ENCODE assay signal across 10 mouse cellular contexts in genomic region chr1:89323091-89323490, GRCm38 (mm10).
DNase-seq lines count a peak whose midpoint lies in the region; TF ChIP-seq lines count a peak whose summit lies in the region.
"Had no signal": no experiment of that assay in that cellular context is flagged by ENCODE, and none has a peak within 500 bp of the region (broad histone marks: within the 10 kb centered on the region; RNA-seq: fewer than 3 reads in every experiment).

No protein-coding gene starts in this region.

- H3K27ac ChIP-seq in layer of hippocampus, adult 2 months = no peak overlapping the region
- H3K27ac ChIP-seq in ES-Bruce4 (ENCODE audit: insufficient read depth, low read length) = no peak overlapping the region
- H3K27ac ChIP-seq in embryonic fibroblast, embryonic 13.5 days (ENCODE audit: insufficient read depth, low read length) = no peak overlapping the region
- H3K27ac ChIP-seq: embryonic facial prominence, embryonic 13.5 days; limb, embryonic 15.5 days had no signal

- no peaks in the 10 kb centered on the region for H3K9me3 ChIP-seq in ES-Bruce4 (replicated peaks; ENCODE audit: control insufficient read depth, insufficient read depth, low read length, poor library complexity, severe bottlenecking)
- H3K9me3 ChIP-seq: embryonic facial prominence, embryonic 13.5 days; limb, embryonic 15.5 days had no signal

- H3K4me3 ChIP-seq in layer of hippocampus, adult 2 months = no peak overlapping the region
- no peak overlapping the region for H3K4me3 ChIP-seq in ES-Bruce4 (ENCODE audit: low read depth, low read length)
- H3K4me3 ChIP-seq in embryonic fibroblast, embryonic 13.5 days (ENCODE audit: insufficient read depth, low read length) = no peak overlapping the region
- H3K4me3 ChIP-seq: embryonic facial prominence, embryonic 13.5 days; limb, embryonic 15.5 days had no signal

- no peaks in the 10 kb centered on the region for H3K36me3 ChIP-seq in ES-Bruce4 (ENCODE audit: control insufficient read depth, insufficient read depth, low read length, poor library complexity, severe bottlenecking)
- H3K36me3 ChIP-seq: embryonic facial prominence, embryonic 13.5 days; limb, embryonic 15.5 days had no signal

- TF ChIP-seq POLR2A in ES-Bruce4 (IDR thresholded peaks at IDR 0.05; ENCODE audit: insufficient read depth, low read length) = no peak
- TF ChIP-seq POLR2A in embryonic fibroblast, embryonic 13.5 days (IDR thresholded peaks at IDR 0.05; ENCODE audit: low read depth, low read length) = no peak

- TF ChIP-seq CTCF in layer of hippocampus, adult 2 months (conservative IDR thresholded peaks at IDR 0.05) = peak; percentile 84
- TF ChIP-seq CTCF in ES-Bruce4 (IDR thresholded peaks at IDR 0.05; ENCODE audit: low read depth, low read length) = peak; percentile 44
- peak; percentile 40; the same call in 1 of the 2 replicates for TF ChIP-seq CTCF in embryonic fibroblast, embryonic 13.5 days (IDR thresholded peaks at IDR 0.05; ENCODE audit: borderline replicate concordance, insufficient read depth, low read length)

- no peaks in the 10 kb centered on the region for H3K27me3 ChIP-seq in ES-Bruce4 (ENCODE audit: control insufficient read depth, insufficient read depth, low read length, poor library complexity, severe bottlenecking)
- H3K27me3 ChIP-seq: embryonic facial prominence, embryonic 13.5 days; limb, embryonic 15.5 days had no signal

- DNase-seq in layer of hippocampus, adult 2 months (ENCODE audit: low spot score in 2 of 2) = peak in 1 of 2 experiments; percentile 51
- DNase-seq in layer of hippocampus, adult 9-11 months = no peak
- DNase-seq in adrenal gland, adult (ENCODE audit: inconsistent age in 2 of 2, low spot score in 1 of 2) = peak; percentile 69 to 86
- peak; percentile 64 to 81 for DNase-seq in kidney, postnatal 25 days
- DNase-seq in retina, postnatal 1 day = peak; percentile 62
- no peak for DNase-seq in layer of hippocampus, adult 9-10 months (ENCODE audit: low spot score)

- no peaks in the 10 kb centered on the region for H3K4me1 ChIP-seq in ES-Bruce4 (ENCODE audit: control insufficient read depth, insufficient read depth, low read length)
- no peaks in the 10 kb centered on the region for H3K4me1 ChIP-seq in embryonic fibroblast, embryonic 13.5 days (ENCODE audit: control insufficient read depth, insufficient read depth, low read length)
- H3K4me1 ChIP-seq: embryonic facial prominence, embryonic 13.5 days; limb, embryonic 15.5 days had no signal

- no peak for TF ChIP-seq EP300 in ES-Bruce4 (IDR thresholded peaks at IDR 0.05; ENCODE audit: insufficient read depth, low read depth, low read length)

- no peak overlapping the region for H3K9ac ChIP-seq in ES-Bruce4 (ENCODE audit: low read depth, poor library complexity, severe bottlenecking)
- H3K9ac ChIP-seq: embryonic facial prominence, embryonic 13.5 days; limb, embryonic 15.5 days had no signal

Comparison
In these comparisons a context has a peak if more than half of its experiments do, and no peak if none do; other contexts are left out.
1. DNase-seq: peak in adrenal gland, adult (2 of 2), kidney, postnatal 25 days (2 of 2) and retina, postnatal 1 day (single experiment); none in layer of hippocampus, adult 9-11 months (single experiment) and layer of hippocampus, adult 9-10 months (single experiment).
2. Peak in every context shown above with its lines, with median percentiles within 50 percentile points of each other: CTCF ChIP-seq.